In genomic region chr15:101479666-101480060, GRCm38 (mm10) we compare ENCODE assay signal across 10 mouse cellular contexts. TPM values are rescaled to one million over a fixed set of nuclear protein-coding genes. Genes with fewer than 3 reads are reported as not detected.
DNase-seq lines count a peak whose midpoint lies in the region; ATAC-seq and TF ChIP-seq lines count a peak whose summit lies in the region.
"Had no signal": no experiment of that assay in that cellular context is flagged by ENCODE, and none has a peak within 500 bp of the region (broad histone marks: within the 10 kb centered on the region; RNA-seq: fewer than 3 reads in every experiment).

No protein-coding gene starts in this region.

- peaks cover 12% of the 10 kb centered on the region for H3K4me1 ChIP-seq in forebrain, embryonic 10.5 days
- H3K4me1 ChIP-seq in limb, embryonic 10.5 days: peaks cover 10% of the 10 kb centered on the region
- peaks cover 12% of the 10 kb centered on the region for H3K4me1 ChIP-seq in neural tube, embryonic 15.5 days

- DNase-seq in layer of hippocampus, adult 2 months (ENCODE audit: low spot score in 2 of 2): no peak
- no peak for DNase-seq in layer of hippocampus, adult 18-20 months (ENCODE audit: low spot score in 2 of 2)
- no peak for DNase-seq in forebrain, embryonic 10.5 days (ENCODE audit: extremely low spot score, low spot score)
- DNase-seq in limb, embryonic 10.5 days (ENCODE audit: low spot score): no peak
- DNase-seq in ovary, adult 18-20 months (ENCODE audit: low spot score): no peak
- no peak for DNase-seq in yolk sac, embryonic 10.5 days (ENCODE audit: low spot score)
- no peak for DNase-seq in layer of hippocampus, adult 9-10 months (ENCODE audit: low spot score)

- TF ChIP-seq CTCF in layer of hippocampus, adult 2 months (conservative IDR thresholded peaks at IDR 0.05): no peak

- H3K36me3 ChIP-seq in forebrain, embryonic 10.5 days (replicated peaks): no peaks in the 10 kb centered on the region
- H3K36me3 ChIP-seq in limb, embryonic 10.5 days: no peaks in the 10 kb centered on the region
- no peaks in the 10 kb centered on the region for H3K36me3 ChIP-seq in neural tube, embryonic 15.5 days

- H3K4me3 ChIP-seq in layer of hippocampus, adult 2 months: peak overlapping the region; percentile 32
- peak overlapping the region; percentile 44 for H3K4me3 ChIP-seq in forebrain, embryonic 10.5 days
- H3K4me3 ChIP-seq in limb, embryonic 10.5 days: peak overlapping the region; percentile 40
- H3K4me3 ChIP-seq in neural tube, embryonic 15.5 days (replicated peaks): peak overlapping the region; percentile 28

- no peak; the same call in 1 of the 2 replicates for ATAC-seq in neural tube, embryonic 15.5 days (ENCODE audit: low FRiP score)
- ATAC-seq: Patski had no signal

- WGBS in forebrain, embryonic 10.5 days: 39% methylated on average over 11 of the region's 11 CpGs
- WGBS in limb, embryonic 10.5 days: 40% methylated on average over 11 of the region's 11 CpGs
- WGBS in neural tube, embryonic 15.5 days: 23% methylated on average over 11 of the region's 11 CpGs

- H3K4me2 ChIP-seq in neural tube, embryonic 15.5 days: peak overlapping the region; percentile 71

- peak overlapping the region; percentile 12; the same call in 1 of the 2 replicates for H3K9ac ChIP-seq in neural tube, embryonic 15.5 days (replicated peaks)

- no peaks in the 10 kb centered on the region for H3K9me3 ChIP-seq in forebrain, embryonic 10.5 days
- no peaks in the 10 kb centered on the region for H3K9me3 ChIP-seq in limb, embryonic 10.5 days (replicated peaks)
- H3K9me3 ChIP-seq in neural tube, embryonic 15.5 days (replicated peaks): no peaks in the 10 kb centered on the region

- H3K27me3 ChIP-seq in forebrain, embryonic 10.5 days (ENCODE audit: poor library complexity, severe bottlenecking): peaks cover 37% of the 10 kb centered on the region
- H3K27me3 ChIP-seq in limb, embryonic 10.5 days (ENCODE audit: low read depth, poor library complexity, severe bottlenecking): peaks cover 30% of the 10 kb centered on the region
- H3K27me3 ChIP-seq in neural tube, embryonic 15.5 days (replicated peaks): peaks cover 8% of the 10 kb centered on the region; the same call in 1 of the 2 replicates

- H3K27ac ChIP-seq in layer of hippocampus, adult 2 months: no peak overlapping the region
- peak overlapping the region; percentile 8; the same call in 1 of the 2 replicates for H3K27ac ChIP-seq in forebrain, embryonic 10.5 days
- H3K27ac ChIP-seq in limb, embryonic 10.5 days: no peak overlapping the region
- no peak overlapping the region; the same call in 1 of the 2 replicates for H3K27ac ChIP-seq in neural tube, embryonic 15.5 days (replicated peaks)

RNA-seq across cellular contexts. Expression of gene Krt86, which starts 6.4 kb away (rescaled TPM):
- total RNA-seq in layer of hippocampus, adult 2 months (2021): not detected
- total RNA-seq in layer of hippocampus, adult 18-20 months (2021): under 1 TPM in 1 of 2 experiments, not detected in 1; 0.15 TPM
- polyA plus RNA-seq in forebrain, embryonic 10.5 days (2016; fragmentation: Nextera tagmentation; extraction: Ambion mirVana): 0.07 TPM in 1 of 2 replicates, not detected in the other
- polyA plus RNA-seq in limb, embryonic 10.5 days (2016; fragmentation: Nextera tagmentation; extraction: Ambion mirVana): not detected in 2 replicates
- 0.11 TPM in 1 of 2 replicates, not detected in the other for polyA plus RNA-seq in neural tube, embryonic 15.5 days (2015; fragmentation: Nextera tagmentation; extraction: Ambion mirVana)
- total RNA-seq: layer of hippocampus, adult 8-10 months had no signal
- polyA plus RNA-seq: Patski had no signal

RNA-seq across cellular contexts. Expression of gene Krt83, which starts 11.6 kb away (rescaled TPM):
- not detected for total RNA-seq in layer of hippocampus, adult 2 months (2021)
- total RNA-seq in layer of hippocampus, adult 18-20 months (2021): not detected
- polyA plus RNA-seq in forebrain, embryonic 10.5 days (2016; fragmentation: Nextera tagmentation; extraction: Ambion mirVana): not detected in 2 replicates
- polyA plus RNA-seq in limb, embryonic 10.5 days (2016; fragmentation: Nextera tagmentation; extraction: Ambion mirVana): not detected in 2 replicates
- not detected in 2 replicates for polyA plus RNA-seq in neural tube, embryonic 15.5 days (2015; fragmentation: Nextera tagmentation; extraction: Ambion mirVana)
- total RNA-seq: layer of hippocampus, adult 8-10 months had no signal
- polyA plus RNA-seq: Patski had no signal

RNA-seq across cellular contexts. Expression of gene Krt81, which starts 16.1 kb away (rescaled TPM):
- total RNA-seq in layer of hippocampus, adult 2 months (2021): not detected
- not detected for total RNA-seq in layer of hippocampus, adult 18-20 months (2021)
- polyA plus RNA-seq in forebrain, embryonic 10.5 days (2016; fragmentation: Nextera tagmentation; extraction: Ambion mirVana): not detected in 2 replicates
- polyA plus RNA-seq in limb, embryonic 10.5 days (2016; fragmentation: Nextera tagmentation; extraction: Ambion mirVana): not detected in 2 replicates
- not detected in 2 replicates for polyA plus RNA-seq in neural tube, embryonic 15.5 days (2015; fragmentation: Nextera tagmentation; extraction: Ambion mirVana)
- total RNA-seq: layer of hippocampus, adult 8-10 months had no signal
- polyA plus RNA-seq: Patski had no signal

RNA-seq across cellular contexts. Expression of gene Krt88, which starts 32.1 kb away (rescaled TPM):
- total RNA-seq in layer of hippocampus, adult 2 months (2021): not detected
- total RNA-seq in layer of hippocampus, adult 18-20 months (2021): not detected
- polyA plus RNA-seq in forebrain, embryonic 10.5 days (2016; fragmentation: Nextera tagmentation; extraction: Ambion mirVana): not detected in 2 replicates
- polyA plus RNA-seq in limb, embryonic 10.5 days (2016; fragmentation: Nextera tagmentation; extraction: Ambion mirVana): not detected in 2 replicates
- not detected in 2 replicates for polyA plus RNA-seq in neural tube, embryonic 15.5 days (2015; fragmentation: Nextera tagmentation; extraction: Ambion mirVana)
- total RNA-seq: layer of hippocampus, adult 8-10 months had no signal
- polyA plus RNA-seq: Patski had no signal

RNA-seq across cellular contexts. Expression of gene Gm49425, which starts 37.4 kb away (rescaled TPM):
- not detected for total RNA-seq in layer of hippocampus, adult 2 months (2021)
- not detected for total RNA-seq in layer of hippocampus, adult 18-20 months (2021)
- not detected in 2 replicates for polyA plus RNA-seq in forebrain, embryonic 10.5 days (2016; fragmentation: Nextera tagmentation; extraction: Ambion mirVana)
- not detected in 2 replicates for polyA plus RNA-seq in limb, embryonic 10.5 days (2016; fragmentation: Nextera tagmentation; extraction: Ambion mirVana)
- polyA plus RNA-seq in neural tube, embryonic 15.5 days (2015; fragmentation: Nextera tagmentation; extraction: Ambion mirVana): 0.19 and 0.42 TPM in 2 replicates
- total RNA-seq: layer of hippocampus, adult 8-10 months had no signal
- polyA plus RNA-seq: Patski had no signal
